Mouse (Mus musculus): ENCODE data around the gene Tspan4. TPM values are rescaled to one million over a fixed set of nuclear protein-coding genes. Genes with fewer than 3 reads are reported as not detected.
A peak's percentile ranks its signal among the peaks of the same experiment; 100 is the strongest.

The Tspan4 gene
- polyA plus RNA-seq, 1 experiment from 2014 or later = 55.7 TPM

DNA sequence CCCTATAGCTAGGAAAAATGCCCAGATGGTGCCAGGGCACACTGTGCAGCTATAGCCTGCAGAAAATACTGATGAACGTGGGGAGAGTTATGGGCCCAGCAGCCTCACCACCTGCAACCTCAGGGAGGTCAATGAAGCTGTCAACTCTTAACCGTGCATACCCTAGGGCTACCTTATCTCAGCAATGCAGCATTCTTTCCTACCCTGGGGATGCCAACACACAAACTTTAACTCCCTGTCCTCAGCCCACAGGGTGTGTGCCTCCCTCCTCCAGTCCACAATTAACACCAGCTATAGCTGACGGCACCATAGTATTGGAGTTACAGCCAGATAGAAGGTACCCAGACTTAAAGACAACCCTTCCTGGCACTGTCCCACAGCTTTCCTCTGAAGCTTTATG, 43.9 kb downstream of the Tspan4 start:
- no peak overlapping the region for H3K27ac ChIP-seq (ENCODE audit: low read depth, low read length)
- no peaks in the 10 kb centered on the region; the same call in 1 of the 2 replicates for H3K36me3 ChIP-seq (ENCODE audit: control insufficient read depth, insufficient read depth, low read length)

DNA sequence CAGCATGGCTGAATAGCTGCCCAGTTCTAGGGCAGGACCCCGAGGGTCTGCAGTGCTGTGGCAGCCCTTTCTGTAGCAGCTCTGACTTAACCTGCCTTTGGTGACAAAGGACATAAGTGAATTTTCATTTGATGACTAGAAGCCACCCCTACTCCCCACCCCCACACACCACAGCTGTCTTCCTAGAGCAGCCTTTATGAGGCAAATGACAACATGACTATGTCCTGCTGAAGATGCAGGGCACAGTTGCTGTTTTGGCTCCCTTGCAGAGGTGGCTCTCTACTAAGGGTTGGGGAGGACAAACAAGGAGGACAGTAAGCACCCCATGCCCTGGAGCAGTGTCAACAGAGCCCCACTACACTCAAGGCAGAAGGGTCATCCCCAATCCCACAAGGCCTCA, 44.8 kb downstream of the Tspan4 start:
- Histone ChIP-seq H3K9me3 (ENCODE audit: control insufficient read depth, low read length) (no peaks in the 10 kb centered on the region), H3K9ac (replicated peaks; ENCODE audit: low read depth, low read length) (no peak overlapping the region), H3K36me3 (ENCODE audit: control insufficient read depth, insufficient read depth, low read length) (no peaks in the 10 kb centered on the region; the same call in 1 of the 2 replicates), H3K4me1 (ENCODE audit: control insufficient read depth, insufficient read depth, low read length) (no peaks in the 10 kb centered on the region), H3K27me3 (ENCODE audit: control insufficient read depth, insufficient read depth, low read length) (no peaks in the 10 kb centered on the region), H3K27ac (ENCODE audit: low read depth, low read length) (no peak overlapping the region), H3K4me3 (ENCODE audit: low read depth, low read length) (no peak overlapping the region), H3K4me2 (ENCODE audit: low read depth, low read length) (no peak overlapping the region)
- WGBS = 63% methylated on average over 1 of the region's 1 CpGs
- ATAC-seq (ENCODE audit: low read depth) = no peak

More for the DNA sequence above, 43.9 kb downstream of the Tspan4 start:
- ATAC-seq (ENCODE audit: low read depth) = no peak
- H3K9ac ChIP-seq (replicated peaks; ENCODE audit: low read depth, low read length) = no peak overlapping the region
- H3K4me2 ChIP-seq (ENCODE audit: low read depth, low read length) = no peak overlapping the region
- H3K4me1 ChIP-seq (ENCODE audit: control insufficient read depth, insufficient read depth, low read length) = no peaks in the 10 kb centered on the region
- no peak overlapping the region for H3K4me3 ChIP-seq (ENCODE audit: low read depth, low read length)
- H3K27me3 ChIP-seq (ENCODE audit: control insufficient read depth, insufficient read depth, low read length) = no peaks in the 10 kb centered on the region
- WGBS = 65% methylated on average over 3 of the region's 3 CpGs
- no peaks in the 10 kb centered on the region for H3K9me3 ChIP-seq (ENCODE audit: control insufficient read depth, low read length)

DNA sequence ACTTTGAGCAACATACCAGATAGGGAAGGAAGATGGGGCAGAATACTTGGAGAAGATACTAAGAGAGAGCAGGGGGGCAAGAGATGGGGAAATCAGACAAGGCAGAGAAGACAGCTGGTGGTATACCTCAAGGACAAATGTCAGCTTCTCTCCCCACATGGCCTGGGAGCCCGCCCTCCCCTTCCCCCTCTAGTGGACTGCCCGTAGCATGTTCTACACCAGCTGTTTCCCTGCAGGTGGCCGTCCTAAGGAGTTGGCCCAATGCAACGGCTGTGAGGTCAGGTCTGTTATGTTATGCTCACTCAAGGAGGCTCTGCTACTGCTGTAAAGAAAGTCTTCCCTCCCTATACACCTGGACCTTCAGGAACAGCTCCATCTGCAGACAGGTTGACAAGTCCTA, 48.0 kb downstream of the Tspan4 start:
- peaks cover 9% of the 10 kb centered on the region; the same call in 1 of the 2 replicates for H3K36me3 ChIP-seq (ENCODE audit: control insufficient read depth, insufficient read depth, low read length)
- WGBS = 50% methylated on average over 4 of the region's 4 CpGs
- no peaks in the 10 kb centered on the region for H3K27me3 ChIP-seq (ENCODE audit: control insufficient read depth, insufficient read depth, low read length)

DNA sequence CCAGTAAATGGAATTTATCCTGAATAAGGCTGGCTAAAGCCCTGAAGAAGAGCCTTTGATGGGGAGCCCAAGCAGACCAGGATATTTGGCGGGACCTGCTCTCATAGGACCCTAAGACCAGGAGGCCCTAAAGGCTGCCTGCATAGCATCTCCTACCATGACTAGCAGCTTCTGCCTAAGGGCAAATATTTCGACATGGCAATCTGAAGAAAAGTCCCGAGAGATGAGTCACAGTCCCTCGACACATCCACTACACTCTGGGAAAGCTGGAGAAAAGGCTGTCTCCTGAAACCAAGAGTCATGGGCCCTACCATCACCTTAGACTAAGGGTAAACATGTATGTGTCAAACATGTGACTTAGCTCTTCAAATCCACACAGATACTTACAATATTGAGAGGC, 49.2 kb downstream of the Tspan4 start:
- no peak overlapping the region for H3K27ac ChIP-seq (ENCODE audit: low read depth, low read length)
- H3K4me3 ChIP-seq (ENCODE audit: low read depth, low read length) = no peak overlapping the region
- H3K9me3 ChIP-seq (ENCODE audit: control insufficient read depth, low read length) = no peaks in the 10 kb centered on the region
- WGBS = 86% methylated on average over 4 of the region's 4 CpGs
- H3K4me2 ChIP-seq (ENCODE audit: low read depth, low read length) = no peak overlapping the region
- H3K27me3 ChIP-seq (ENCODE audit: control insufficient read depth, insufficient read depth, low read length) = no peaks in the 10 kb centered on the region
- H3K4me1 ChIP-seq (ENCODE audit: control insufficient read depth, insufficient read depth, low read length) = no peaks in the 10 kb centered on the region
- H3K9ac ChIP-seq (replicated peaks; ENCODE audit: low read depth, low read length) = 0 out of 2 replicates have a peak overlapping the region, but pooled peaks have one; percentile 25
- ATAC-seq (ENCODE audit: low read depth) = no peak
- peaks cover 14% of the 10 kb centered on the region; the same call in 1 of the 2 replicates for H3K36me3 ChIP-seq (ENCODE audit: control insufficient read depth, insufficient read depth, low read length)

More for the DNA sequence above, 48.0 kb downstream of the Tspan4 start:
- no peak overlapping the region for H3K4me3 ChIP-seq (ENCODE audit: low read depth, low read length)
- no peaks in the 10 kb centered on the region for H3K4me1 ChIP-seq (ENCODE audit: control insufficient read depth, insufficient read depth, low read length)
- H3K9ac ChIP-seq (replicated peaks; ENCODE audit: low read depth, low read length) = no peak overlapping the region
- no peak for ATAC-seq (ENCODE audit: low read depth)
- no peaks in the 10 kb centered on the region for H3K9me3 ChIP-seq (ENCODE audit: control insufficient read depth, low read length)
- H3K4me2 ChIP-seq (ENCODE audit: low read depth, low read length) = no peak overlapping the region
- no peak overlapping the region for H3K27ac ChIP-seq (ENCODE audit: low read depth, low read length)

DNA sequence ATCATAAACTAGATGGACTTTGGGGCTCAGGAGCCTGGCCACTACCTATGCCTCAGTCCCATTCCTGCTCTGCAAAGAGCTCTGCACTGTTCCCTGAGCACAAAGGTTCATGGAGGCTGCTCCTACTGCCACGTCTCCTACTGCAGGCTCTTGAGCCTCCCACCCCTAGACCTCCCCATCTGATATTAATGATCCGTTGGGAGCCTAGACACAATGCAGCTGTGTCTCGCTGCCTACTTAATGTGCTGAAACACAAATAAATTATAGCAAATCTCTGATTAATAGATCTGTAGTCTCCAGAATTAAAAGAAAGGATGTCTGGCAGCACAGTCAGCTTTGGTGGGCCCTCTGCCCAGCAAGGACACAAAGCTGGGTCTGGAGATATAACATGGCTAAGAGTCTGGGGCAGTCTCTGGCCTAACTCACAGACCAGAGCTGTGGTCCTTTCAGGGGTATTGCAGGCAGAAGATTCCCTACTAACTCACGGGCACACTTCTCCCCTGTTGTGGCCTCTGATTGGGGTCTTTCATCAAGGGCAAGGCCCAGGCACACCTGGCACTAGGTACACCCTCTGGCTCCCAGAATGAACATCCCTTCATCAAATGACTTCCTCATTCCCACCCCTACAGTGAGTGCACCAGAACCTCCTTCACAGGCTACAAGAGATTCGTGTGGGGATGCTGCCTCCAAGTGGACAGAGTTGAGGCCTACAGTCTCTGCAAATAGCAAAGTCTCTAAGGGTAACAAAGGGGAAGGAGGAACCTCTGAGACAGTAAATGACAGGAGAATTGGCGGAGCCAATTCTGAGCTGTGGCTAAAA, 49.9 kb downstream of the Tspan4 start:
- ATAC-seq (ENCODE audit: low read depth) = peak; percentile 87
- peaks cover 19% of the 10 kb centered on the region; the same call in 1 of the 2 replicates for H3K36me3 ChIP-seq (ENCODE audit: control insufficient read depth, insufficient read depth, low read length)
- no peak overlapping the region for H3K27ac ChIP-seq (ENCODE audit: low read depth, low read length)
- H3K9ac ChIP-seq (replicated peaks; ENCODE audit: low read depth, low read length) = 0 out of 2 replicates have a peak overlapping the region, but pooled peaks have one; percentile 25
- no peaks in the 10 kb centered on the region for H3K9me3 ChIP-seq (ENCODE audit: control insufficient read depth, low read length)
- H3K4me3 ChIP-seq (ENCODE audit: low read depth, low read length) = no peak overlapping the region
- H3K4me1 ChIP-seq (ENCODE audit: control insufficient read depth, insufficient read depth, low read length) = no peaks in the 10 kb centered on the region
- no peaks in the 10 kb centered on the region for H3K27me3 ChIP-seq (ENCODE audit: control insufficient read depth, insufficient read depth, low read length)
- H3K4me2 ChIP-seq (ENCODE audit: low read depth, low read length) = no peak overlapping the region
- 32% methylated on average over 6 of the region's 6 CpGs for WGBS

DNA sequence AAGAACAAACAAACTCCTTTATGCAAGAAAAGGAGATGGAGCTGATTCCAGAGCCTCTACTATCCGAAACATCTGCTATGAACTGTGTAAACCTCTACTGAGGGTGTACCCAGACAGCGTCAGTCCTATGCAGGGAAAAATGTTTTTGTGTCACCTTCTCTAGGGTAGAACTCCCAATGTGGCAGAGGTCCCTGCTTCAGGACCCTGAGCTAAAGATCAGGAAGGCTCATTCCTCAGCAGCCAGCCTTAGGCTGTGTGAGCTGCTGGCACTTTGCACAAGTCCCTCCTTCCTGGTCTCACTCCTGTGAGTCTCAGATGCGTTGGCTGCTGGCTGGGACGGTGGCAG, 50.5 kb downstream of the Tspan4 start:
- Histone ChIP-seq H3K4me3 (ENCODE audit: low read depth, low read length) (no peak overlapping the region), H3K9ac (replicated peaks; ENCODE audit: low read depth, low read length) (no peak overlapping the region), H3K27ac (ENCODE audit: low read depth, low read length) (no peak overlapping the region), H3K4me1 (ENCODE audit: control insufficient read depth, insufficient read depth, low read length) (no peaks in the 10 kb centered on the region), H3K9me3 (ENCODE audit: control insufficient read depth, low read length) (no peaks in the 10 kb centered on the region), H3K27me3 (ENCODE audit: control insufficient read depth, insufficient read depth, low read length) (no peaks in the 10 kb centered on the region), H3K4me2 (ENCODE audit: low read depth, low read length) (no peak overlapping the region), H3K36me3 (ENCODE audit: control insufficient read depth, insufficient read depth, low read length) (peaks cover 19% of the 10 kb centered on the region; the same call in 1 of the 2 replicates)
- 0 out of 2 replicates have a peak, but pooled peaks have one; percentile 21 for ATAC-seq (ENCODE audit: low read depth)
- WGBS = 92% methylated on average over 4 of the region's 4 CpGs

DNA sequence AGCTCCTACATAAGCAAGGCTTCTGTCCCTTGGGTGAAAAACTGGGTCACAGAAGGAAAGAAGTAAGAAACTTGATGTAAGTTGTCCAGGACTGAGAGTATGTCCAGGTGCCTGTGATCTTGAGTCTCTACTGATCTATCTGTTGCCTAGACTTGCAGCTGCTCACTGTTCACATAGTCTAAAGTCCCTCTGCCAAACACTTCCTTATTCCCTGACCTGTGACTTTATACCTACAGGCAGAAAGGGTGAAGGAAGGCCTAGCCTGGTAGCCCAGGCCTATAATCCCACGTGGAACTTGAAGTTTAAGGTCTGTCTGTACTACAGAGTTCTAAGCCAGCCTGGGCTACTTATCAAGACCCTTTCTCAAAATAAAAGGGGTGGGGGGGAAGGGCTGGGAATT, 60.5 kb downstream of the Tspan4 start:
- no peak overlapping the region for H3K27ac ChIP-seq (ENCODE audit: low read depth, low read length)
- H3K9me3 ChIP-seq (ENCODE audit: control insufficient read depth, low read length) = no peaks in the 10 kb centered on the region
- ATAC-seq (ENCODE audit: low read depth) = no peak
- 80% methylated on average over 1 of the region's 1 CpGs for WGBS
- H3K4me3 ChIP-seq (ENCODE audit: low read depth, low read length) = no peak overlapping the region
- H3K9ac ChIP-seq (replicated peaks; ENCODE audit: low read depth, low read length) = no peak overlapping the region
- H3K4me2 ChIP-seq (ENCODE audit: low read depth, low read length) = no peak overlapping the region
- no peaks in the 10 kb centered on the region for H3K27me3 ChIP-seq (ENCODE audit: control insufficient read depth, insufficient read depth, low read length)
- H3K36me3 ChIP-seq (ENCODE audit: control insufficient read depth, insufficient read depth, low read length) = peaks cover 7% of the 10 kb centered on the region
- peaks cover 11% of the 10 kb centered on the region for H3K4me1 ChIP-seq (ENCODE audit: control insufficient read depth, insufficient read depth, low read length)

DNA sequence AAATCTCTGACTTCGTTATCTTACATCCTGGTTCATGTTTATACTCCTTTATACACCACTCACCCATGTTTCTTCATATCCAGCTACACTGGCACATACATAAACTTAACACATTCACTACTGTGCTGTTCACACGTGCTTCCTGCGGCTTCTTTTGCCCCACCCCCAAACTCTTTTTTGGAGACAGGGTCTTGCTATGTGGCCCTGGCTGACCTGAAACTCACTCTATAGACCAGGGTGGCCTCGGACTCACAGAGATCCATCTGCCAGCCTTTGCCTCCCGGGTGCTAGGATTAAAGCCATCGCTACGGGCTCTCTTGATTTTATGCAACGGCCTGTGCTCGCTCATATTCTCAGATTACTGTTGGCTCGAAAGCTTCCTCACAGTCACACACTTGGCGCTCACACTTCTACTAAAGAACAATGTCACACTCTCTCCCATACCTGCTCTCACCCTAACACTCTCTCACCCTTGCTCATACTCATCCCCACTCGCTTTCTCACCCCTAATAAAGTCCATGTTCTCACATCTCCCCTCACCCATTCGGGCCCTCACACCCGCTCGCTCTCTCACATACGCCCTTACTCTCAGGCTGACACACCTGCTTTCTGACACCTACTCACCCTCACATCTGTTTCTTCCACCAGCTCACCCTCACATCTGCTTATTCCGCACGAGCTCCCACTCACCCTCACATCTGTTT, 64.0 kb downstream of the Tspan4 start:
- H3K9me3 ChIP-seq (ENCODE audit: control insufficient read depth, low read length) = no peaks in the 10 kb centered on the region
- WGBS = 20% methylated on average over 18 of the region's 18 CpGs
- peak overlapping the region; percentile 72 for H3K9ac ChIP-seq (replicated peaks; ENCODE audit: low read depth, low read length)
- ATAC-seq (ENCODE audit: low read depth) = no peak; the same call in 1 of the 2 replicates
- peak overlapping the region; percentile 84 for H3K4me2 ChIP-seq (ENCODE audit: low read depth, low read length)
- no peaks in the 10 kb centered on the region for H3K36me3 ChIP-seq (ENCODE audit: control insufficient read depth, insufficient read depth, low read length)
- peak overlapping the region; percentile 65 for H3K4me3 ChIP-seq (ENCODE audit: low read depth, low read length)
- H3K27ac ChIP-seq (ENCODE audit: low read depth, low read length) = peak overlapping the region; percentile 82
- H3K4me1 ChIP-seq (ENCODE audit: control insufficient read depth, insufficient read depth, low read length) = peaks cover 13% of the 10 kb centered on the region
- no peaks in the 10 kb centered on the region for H3K27me3 ChIP-seq (ENCODE audit: control insufficient read depth, insufficient read depth, low read length)
